Mouse (Mus musculus) ES-Bruce4 (cell line): ENCODE measurements around the gene Atl2.

ENCODE experiments used
- CTCF ChIP-seq: IDR thresholded peaks from one replicate; pipeline ENCODE4 v1.8.1; 2011; ENCODE audit warnings: low read depth, low read length
- EP300 ChIP-seq: IDR thresholded peaks from 2 replicates; pipeline ENCODE4 v1.6.1; 2011; ENCODE audit warnings: low read depth, low read length; ENCODE audit not compliant: insufficient read depth
- POLR2A ChIP-seq: IDR thresholded peaks from one replicate; pipeline ENCODE4 v1.8.1; 2011; ENCODE audit warnings: low read length; ENCODE audit not compliant: insufficient read depth

- no peak for TF ChIP-seq POLR2A
- no peak for TF ChIP-seq EP300
- TF ChIP-seq CTCF, result no peak
These were observed 8.7 kb upstream of the Atl2 start for GRCm38 (mm10) chr17:79904593-79904992.
